Mouse (Mus musculus) heart, postnatal 0 days (tissue): ENCODE data around the gene Iffo2.

Source experiments
- CTCF ChIP-seq: IDR thresholded peaks from 2 replicates; pipeline ENCODE4 v1.5.1; 2016; ENCODE audit warnings: antibody characterized with exemption, control low read depth, low read depth
- EP300 ChIP-seq: IDR thresholded peaks from 2 replicates; pipeline ENCODE4 v1.6.1; 2016; ENCODE audit warnings: antibody characterized with exemption, low read depth

DNA sequence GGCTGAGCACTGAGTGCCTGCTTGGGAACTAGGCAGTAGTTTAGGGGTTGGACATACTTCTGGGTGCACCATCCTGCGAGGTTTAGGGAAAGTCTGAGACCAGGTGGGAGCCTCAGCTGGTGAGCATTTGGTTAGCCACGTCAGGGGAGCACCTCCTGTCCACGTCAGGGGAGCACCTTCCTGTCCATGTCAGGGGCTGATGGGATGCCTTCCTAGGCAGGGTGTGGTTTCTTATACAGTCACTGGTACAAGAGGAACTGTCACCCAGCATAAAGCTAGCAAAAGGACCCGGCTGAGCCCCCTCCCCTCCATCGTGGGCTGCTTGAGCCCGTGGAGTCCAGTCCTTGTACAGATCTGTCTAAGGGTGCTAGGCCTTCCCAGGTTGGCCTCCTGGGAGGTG is 52.0 kb downstream of the Iffo2 start:
- no peak for TF ChIP-seq CTCF
- no peak for TF ChIP-seq EP300
